Mouse (Mus musculus) heart, embryonic 12.5 days (tissue): ENCODE measurements at regions not wholly inside any gene's neighbourhood (a gene's known extent, or its start where the extent isn't known, plus 50 kb on each side); places are given as distances from the start of the nearest gene placed in this dataset.

Source experiments
- ATAC-seq: fragments of 200-750 bp; cut with Nextera tagmentation; 2 replicates; pipeline ENCODE4 v1.8.0; 2017; ENCODE audit warnings: moderate TSS enrichment, moderate library complexity; ENCODE audit not compliant: insufficient number of reproducible peaks, low FRiP score
- H3K27ac ChIP-seq: fragments of 300-500 bp; sonication (generic); 2 replicates; pipeline ENCODE4 v1.5.1; 2016; ENCODE audit warnings: mild to moderate bottlenecking, moderate library complexity; ENCODE audit not compliant: poor library complexity, severe bottlenecking
- H3K27me3 ChIP-seq: fragments of 300-500 bp; sonication (generic); replicated peaks from 2 replicates; pipeline ENCODE4 v1.6.1; 2016; ENCODE audit warnings: mild to moderate bottlenecking, moderate library complexity
- H3K36me3 ChIP-seq: fragments of 300-500 bp; sonication (generic); 2 replicates; pipeline ENCODE4 v1.6.1; 2016; ENCODE audit warnings: mild to moderate bottlenecking, moderate library complexity
- H3K4me1 ChIP-seq: fragments of 300-500 bp; sonication (generic); replicated peaks from 2 replicates; pipeline ENCODE4 v1.6.1; 2016; ENCODE audit warnings: mild to moderate bottlenecking
- H3K4me2 ChIP-seq: fragments of 300-500 bp; sonication (generic); 2 replicates; pipeline ENCODE4 v1.6.1; 2016; ENCODE audit warnings: mild to moderate bottlenecking, moderate library complexity
- H3K4me3 ChIP-seq: fragments of 300-500 bp; sonication (generic); 2 replicates; pipeline ENCODE4 v1.5.1; 2016; ENCODE audit warnings: mild to moderate bottlenecking
- H3K9ac ChIP-seq: fragments of 300-500 bp; sonication (generic); 2 replicates; pipeline ENCODE4 v1.6.1; 2016; ENCODE audit warnings: mild to moderate bottlenecking, moderate library complexity
- H3K9me3 ChIP-seq: fragments of 300-500 bp; sonication (generic); replicated peaks from 2 replicates; pipeline ENCODE4 v1.6.1; 2016; ENCODE audit warnings: mild to moderate bottlenecking, moderate library complexity
- WGBS: fragments of 180-500 bp; shearing (Covaris S2); methylation state at CpG from one replicate; pipeline ENCODE4 v1.1.7; 2016; 5-methylcytosine and 5-hydroxymethylcytosine counted together

DNA sequence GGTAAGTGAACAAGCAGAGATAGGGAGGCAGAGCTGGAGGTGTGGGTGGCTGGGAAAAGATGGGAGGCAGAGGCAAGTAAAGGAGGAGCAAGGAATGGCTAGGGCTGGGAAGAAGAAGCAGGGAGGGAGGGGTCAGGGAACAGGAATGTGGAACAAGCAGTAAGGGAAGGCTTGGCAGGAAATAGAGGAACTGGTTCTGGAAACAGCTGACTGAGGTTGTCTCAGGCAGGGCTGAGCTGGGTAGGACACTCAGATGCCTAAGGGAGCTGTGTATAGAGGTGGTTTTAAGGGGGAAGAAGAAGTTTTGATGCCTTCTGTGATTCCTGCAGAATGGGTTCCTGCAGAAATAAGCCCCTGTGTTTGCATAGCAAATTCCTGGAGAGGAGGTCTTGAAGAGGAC lies 92.7 kb downstream of the Nucb2 start:
- H3K4me2 ChIP-seq, result no peak overlapping the region
- H3K36me3 ChIP-seq, result no peaks in the 10 kb centered on the region
- H3K4me3 ChIP-seq, result no peak overlapping the region
- ATAC-seq, result no peak
- H3K27ac ChIP-seq, result no peak overlapping the region
- H3K9me3 ChIP-seq, result no peaks in the 10 kb centered on the region; the same call in 1 of the 2 replicates
- no peaks in the 10 kb centered on the region for H3K27me3 ChIP-seq
- no peaks in the 10 kb centered on the region for H3K4me1 ChIP-seq
- H3K9ac ChIP-seq, result no peak overlapping the region

DNA sequence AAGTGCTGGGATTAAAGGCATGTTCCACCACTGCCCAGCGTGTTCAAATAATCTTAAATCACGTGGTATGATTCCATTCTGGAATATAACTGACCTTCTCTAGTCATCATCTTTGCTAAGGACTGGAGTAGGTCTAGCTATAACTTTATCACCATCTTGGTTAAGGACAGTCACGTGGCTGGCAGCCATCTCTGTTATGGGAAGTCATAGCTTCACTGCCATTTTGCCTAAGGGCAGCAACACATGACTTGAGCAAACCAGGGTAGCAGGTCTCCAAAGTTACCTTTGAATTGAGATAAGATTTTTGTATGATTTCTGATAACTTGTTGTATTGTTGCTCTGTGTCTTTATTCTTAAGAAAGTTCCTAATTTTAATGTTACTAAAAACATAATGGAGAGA lies 96.2 kb downstream of the Nucb2 start:
- Histone ChIP-seq H3K27me3 (no peaks in the 10 kb centered on the region), H3K9me3 (no peaks in the 10 kb centered on the region; the same call in 1 of the 2 replicates), H3K4me1 (no peaks in the 10 kb centered on the region), H3K27ac (no peak overlapping the region), H3K4me3 (no peak overlapping the region), H3K4me2 (no peak overlapping the region), H3K36me3 (no peaks in the 10 kb centered on the region), H3K9ac (no peak overlapping the region)
- ATAC-seq, result no peak
- 73% methylated on average over 3 of the region's 3 CpGs for WGBS

- Histone ChIP-seq H3K9ac (no peak overlapping the region), H3K4me2 (no peak overlapping the region), H3K4me1 (peaks cover 3% of the 10 kb centered on the region; the same call in 1 of the 2 replicates), H3K27ac (no peak overlapping the region), H3K36me3 (no peaks in the 10 kb centered on the region), H3K4me3 (no peak overlapping the region), H3K27me3 (no peaks in the 10 kb centered on the region), H3K9me3 (no peaks in the 10 kb centered on the region; the same call in 1 of the 2 replicates)
- ATAC-seq, result no peak
- WGBS, result 63% methylated on average over 6 of the region's 6 CpGs
Observed at GRCm38 (mm10) chr7:116603167-116603839, 99.1 kb downstream of the Nucb2 start.

DNA sequence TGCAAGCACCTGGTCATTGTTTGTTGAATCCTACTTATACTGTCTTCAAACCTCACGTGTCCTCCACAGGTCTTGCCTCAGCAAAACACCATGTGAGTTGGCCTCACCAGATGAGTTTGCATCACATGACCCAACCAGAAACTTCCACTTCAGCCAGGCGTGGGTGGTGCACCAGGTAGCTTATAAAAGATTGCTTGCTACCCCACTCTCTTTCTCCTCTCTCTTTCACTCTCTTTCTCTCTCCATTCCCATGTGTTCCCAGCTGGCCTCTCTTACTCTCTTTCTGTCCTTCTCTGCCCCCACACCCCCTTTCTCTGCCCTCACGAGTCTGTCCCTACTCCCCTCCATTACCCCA lies 99.6 kb downstream of the Nucb2 start:
- no peaks in the 10 kb centered on the region for H3K36me3 ChIP-seq
- WGBS, result 76% methylated on average over 3 of the region's 3 CpGs
- H3K4me2 ChIP-seq, result no peak overlapping the region
- peaks cover 3% of the 10 kb centered on the region; the same call in 1 of the 2 replicates for H3K4me1 ChIP-seq
- no peaks in the 10 kb centered on the region for H3K27me3 ChIP-seq
- no peak overlapping the region for H3K4me3 ChIP-seq
- H3K9ac ChIP-seq, result no peak overlapping the region
- no peaks in the 10 kb centered on the region; the same call in 1 of the 2 replicates for H3K9me3 ChIP-seq
- no peak for ATAC-seq
- no peak overlapping the region for H3K27ac ChIP-seq

GRCm38 (mm10) chr7:116606255-116606654 lies 102.1 kb downstream of the Nucb2 start:
- Histone ChIP-seq H3K4me2 (no peak overlapping the region), H3K9ac (no peak overlapping the region), H3K27me3 (no peaks in the 10 kb centered on the region), H3K27ac (no peak overlapping the region), H3K4me1 (peaks cover 9% of the 10 kb centered on the region; the same call in 1 of the 2 replicates), H3K9me3 (no peaks in the 10 kb centered on the region), H3K36me3 (no peaks in the 10 kb centered on the region), H3K4me3 (no peak overlapping the region)
- ATAC-seq, result no peak
- 77% methylated on average over 6 of the region's 6 CpGs for WGBS

GRCm38 (mm10) chr7:116606751-116607483 lies 102.7 kb downstream of the Nucb2 start:
- Histone ChIP-seq H3K9me3 (no peaks in the 10 kb centered on the region), H3K27ac (no peak overlapping the region), H3K9ac (no peak overlapping the region), H3K36me3 (no peaks in the 10 kb centered on the region), H3K4me3 (no peak overlapping the region), H3K4me1 (peaks cover 9% of the 10 kb centered on the region; the same call in 1 of the 2 replicates), H3K4me2 (no peak overlapping the region), H3K27me3 (no peaks in the 10 kb centered on the region)
- 61% methylated on average over 6 of the region's 6 CpGs for WGBS
- ATAC-seq, result no peak

DNA sequence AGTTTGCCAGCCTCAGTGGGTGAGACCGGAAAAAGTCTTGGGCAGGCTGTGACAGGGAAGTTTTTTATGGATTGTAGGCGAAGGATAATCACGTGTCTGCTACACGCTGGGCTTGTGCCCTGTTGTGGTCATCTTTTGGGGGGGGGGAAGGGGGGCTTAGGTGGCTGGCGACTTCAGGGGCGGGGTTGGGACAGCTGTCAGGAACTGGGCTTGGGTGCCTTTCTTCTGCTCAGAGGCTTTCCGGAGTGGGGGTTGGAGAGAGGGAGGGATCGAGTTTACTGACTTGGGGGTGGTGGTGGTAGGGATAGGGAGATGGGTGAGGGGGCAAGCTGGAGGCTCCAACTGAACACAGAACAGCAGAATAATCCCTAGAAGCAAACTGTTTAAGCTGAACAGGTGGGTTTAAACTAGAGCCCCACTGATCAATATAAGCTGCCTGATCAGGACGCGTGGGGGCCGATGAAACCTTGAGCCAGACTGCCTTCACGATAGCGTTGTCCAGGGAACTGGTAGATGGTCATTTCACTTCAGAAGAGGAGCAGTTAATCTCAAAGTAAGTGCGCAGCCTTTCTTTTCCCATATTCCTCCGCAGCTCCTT lies 103.6 kb downstream of the Nucb2 start:
- Histone ChIP-seq H3K27ac (no peak overlapping the region), H3K36me3 (no peaks in the 10 kb centered on the region), H3K4me1 (peaks cover 9% of the 10 kb centered on the region; the same call in 1 of the 2 replicates), H3K27me3 (no peaks in the 10 kb centered on the region), H3K4me3 (peak overlapping the region; percentile 43), H3K9ac (peak overlapping the region; percentile 61), H3K4me2 (peak overlapping the region; percentile 72), H3K9me3 (no peaks in the 10 kb centered on the region)
- ATAC-seq, result no peak
- 5% methylated on average over 15 of the region's 15 CpGs for WGBS

- peaks cover 9% of the 10 kb centered on the region; the same call in 1 of the 2 replicates for H3K4me1 ChIP-seq
- peak overlapping the region; percentile 43 for H3K4me3 ChIP-seq
- H3K36me3 ChIP-seq, result no peaks in the 10 kb centered on the region
- H3K9ac ChIP-seq, result peak overlapping the region; percentile 61
- H3K27ac ChIP-seq, result no peak overlapping the region
- no peaks in the 10 kb centered on the region for H3K27me3 ChIP-seq
- no peaks in the 10 kb centered on the region for H3K9me3 ChIP-seq
- peak overlapping the region; percentile 72 for H3K4me2 ChIP-seq
- WGBS, result 21% methylated on average over 15 of the region's 15 CpGs
- no peak for ATAC-seq
Observed at GRCm38 (mm10) chr7:116608350-116609085, 104.3 kb downstream of the Nucb2 start.

- 76% methylated on average over 6 of the region's 6 CpGs for WGBS
- no peak for ATAC-seq
- Histone ChIP-seq H3K4me1 (peaks cover 9% of the 10 kb centered on the region; the same call in 1 of the 2 replicates), H3K9ac (no peak overlapping the region), H3K36me3 (no peaks in the 10 kb centered on the region), H3K27me3 (no peaks in the 10 kb centered on the region), H3K4me3 (no peak overlapping the region), H3K9me3 (no peaks in the 10 kb centered on the region), H3K4me2 (no peak overlapping the region), H3K27ac (no peak overlapping the region)
Observed at GRCm38 (mm10) chr7:116609406-116609805, 105.2 kb downstream of the Nucb2 start.

- H3K27ac ChIP-seq, result no peak overlapping the region
- no peak overlapping the region for H3K4me2 ChIP-seq
- H3K4me3 ChIP-seq, result no peak overlapping the region
- H3K36me3 ChIP-seq, result no peaks in the 10 kb centered on the region
- H3K4me1 ChIP-seq, result peaks cover 9% of the 10 kb centered on the region; the same call in 1 of the 2 replicates
- no peaks in the 10 kb centered on the region for H3K9me3 ChIP-seq
- H3K9ac ChIP-seq, result no peak overlapping the region
- WGBS, result 68% methylated on average over 12 of the region's 12 CpGs
- ATAC-seq, result no peak
- no peaks in the 10 kb centered on the region for H3K27me3 ChIP-seq
Observed at GRCm38 (mm10) chr7:116609906-116610305, 105.7 kb downstream of the Nucb2 start.

- H3K9me3 ChIP-seq, result no peaks in the 10 kb centered on the region
- no peaks in the 10 kb centered on the region for H3K4me1 ChIP-seq
- no peak overlapping the region for H3K4me2 ChIP-seq
- 70% methylated on average over 3 of the region's 3 CpGs for WGBS
- H3K27me3 ChIP-seq, result no peaks in the 10 kb centered on the region
- H3K4me3 ChIP-seq, result no peak overlapping the region
- H3K27ac ChIP-seq, result no peak overlapping the region
- no peaks in the 10 kb centered on the region for H3K36me3 ChIP-seq
- H3K9ac ChIP-seq, result no peak overlapping the region
- ATAC-seq, result no peak
Observed at GRCm38 (mm10) chr7:116615984-116616383, 111.8 kb downstream of the Nucb2 start.
